Mouse (Mus musculus) right cerebral cortex, postnatal 25 days (tissue): ENCODE measurements around the gene Gm973.

Experiments
- DNase-seq: peaks from one replicate; pipeline ENCODE4 v3.0.0; 2022

Gm973 gene

DNA sequence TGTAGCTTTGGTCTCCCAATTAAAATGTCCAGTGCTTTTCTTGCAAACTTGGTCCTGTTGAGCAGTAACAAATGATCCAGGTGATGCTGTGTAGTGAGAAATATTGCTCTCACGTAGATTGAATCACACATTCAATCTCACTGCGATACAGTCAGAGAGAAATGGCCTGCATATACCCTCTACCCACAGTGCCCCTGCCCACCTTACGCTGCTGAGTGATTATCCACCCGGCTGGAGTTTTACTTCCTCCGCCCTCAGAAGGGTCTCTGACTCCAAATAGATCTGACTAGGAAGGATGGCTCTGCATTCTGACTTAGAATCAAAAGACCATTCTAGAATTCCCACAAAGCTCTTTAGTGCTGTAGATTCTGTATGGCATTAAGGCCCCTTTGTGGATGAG is 32.4 kb downstream of the Gm973 start:
- no peak for DNase-seq

DNA sequence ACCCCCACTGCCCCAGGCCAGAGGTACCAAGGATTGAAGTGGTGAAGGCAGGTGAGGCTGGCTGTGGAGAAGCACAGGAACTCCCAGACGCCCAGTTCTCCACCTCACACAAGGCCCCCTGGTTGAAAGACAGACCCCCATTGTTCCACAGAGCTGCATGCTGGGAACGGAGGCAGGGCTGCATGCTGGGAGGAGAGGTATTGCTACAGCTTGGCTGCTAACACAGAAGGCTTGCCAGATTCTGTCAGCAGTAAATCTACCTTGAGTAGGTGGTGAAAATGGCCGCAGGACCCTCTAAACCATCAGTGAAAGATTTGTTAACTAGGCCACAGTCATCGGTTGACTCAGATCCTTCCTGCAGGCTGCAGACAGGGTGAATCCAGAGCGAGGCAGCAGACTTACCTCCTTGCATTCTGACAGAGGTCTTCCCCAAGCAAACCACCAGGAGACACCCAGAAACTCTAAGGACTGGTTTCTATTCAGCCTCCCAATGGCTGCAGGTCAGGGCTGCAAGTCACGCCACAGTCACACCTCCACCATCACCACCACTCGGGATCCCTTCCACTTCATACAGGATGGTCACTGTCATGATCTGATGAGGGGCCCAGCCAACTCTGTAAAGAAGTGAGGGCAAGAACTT is 33.1 kb downstream of the Gm973 start:
- no peak for DNase-seq

DNA sequence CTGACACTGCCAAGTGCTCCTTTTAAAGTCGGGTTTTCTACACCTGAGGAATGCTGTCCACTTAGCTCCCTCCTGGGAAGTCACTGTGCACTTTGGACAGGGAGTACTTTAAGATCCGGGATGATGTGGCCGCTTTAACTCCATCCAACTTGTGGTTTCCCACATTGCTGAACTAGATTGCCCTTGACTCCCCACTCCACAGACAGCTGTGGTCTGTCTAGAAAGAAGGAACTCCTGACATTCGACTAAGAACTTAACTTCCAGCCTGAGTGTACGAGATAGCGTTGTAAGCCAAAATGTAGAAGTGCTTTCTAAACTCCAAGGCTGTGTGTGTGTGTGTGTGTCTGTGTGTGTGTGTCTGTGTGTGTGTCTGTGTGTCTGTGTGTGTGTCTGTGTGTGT is 34.2 kb downstream of the Gm973 start:
- DNase-seq, result no peak

DNA sequence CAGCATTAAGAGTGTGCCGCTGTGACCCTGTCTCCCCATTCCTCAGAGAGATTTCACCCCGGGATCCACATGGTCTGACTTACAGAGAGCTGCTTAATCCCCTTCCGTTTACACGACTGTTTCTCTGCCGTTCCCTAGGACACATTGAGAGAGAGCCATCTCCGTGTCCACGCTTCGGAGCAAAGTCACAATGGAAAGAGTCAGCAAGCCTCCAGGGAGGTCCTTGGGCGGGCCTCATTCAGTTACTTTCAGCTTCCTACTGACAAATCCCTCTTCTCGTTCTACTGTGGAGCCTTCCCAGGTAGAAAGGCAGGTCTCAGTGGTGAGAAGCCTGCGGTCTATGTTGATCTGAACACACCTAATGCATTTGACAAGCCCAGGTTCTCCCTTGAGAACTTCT is 34.9 kb downstream of the Gm973 start:
- DNase-seq, result no peak

DNA sequence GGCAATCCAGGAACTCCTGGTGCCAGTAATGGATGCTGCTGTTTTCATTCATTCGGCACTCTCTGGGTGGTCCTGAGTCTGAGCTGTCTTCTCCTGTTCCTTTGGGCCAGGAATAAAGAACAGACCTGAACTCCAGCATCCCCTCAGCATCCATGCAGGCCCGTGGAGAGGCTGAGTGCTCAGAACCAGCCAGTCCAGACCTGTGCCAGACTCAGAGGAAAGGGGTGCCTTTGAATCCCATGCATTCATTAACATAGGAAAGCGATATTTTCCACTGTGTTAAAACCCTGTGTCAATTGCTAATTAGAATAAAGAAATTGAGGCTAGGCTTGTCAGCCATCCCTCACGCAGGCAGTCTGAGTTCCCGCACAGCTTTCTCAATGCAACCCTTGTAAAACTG is 37.6 kb downstream of the Gm973 start:
- no peak for DNase-seq

- DNase-seq, result no peak
These were observed 47.5 kb downstream of the Gm973 start for GRCm38 (mm10) chr1:59563581-59563980.

DNA sequence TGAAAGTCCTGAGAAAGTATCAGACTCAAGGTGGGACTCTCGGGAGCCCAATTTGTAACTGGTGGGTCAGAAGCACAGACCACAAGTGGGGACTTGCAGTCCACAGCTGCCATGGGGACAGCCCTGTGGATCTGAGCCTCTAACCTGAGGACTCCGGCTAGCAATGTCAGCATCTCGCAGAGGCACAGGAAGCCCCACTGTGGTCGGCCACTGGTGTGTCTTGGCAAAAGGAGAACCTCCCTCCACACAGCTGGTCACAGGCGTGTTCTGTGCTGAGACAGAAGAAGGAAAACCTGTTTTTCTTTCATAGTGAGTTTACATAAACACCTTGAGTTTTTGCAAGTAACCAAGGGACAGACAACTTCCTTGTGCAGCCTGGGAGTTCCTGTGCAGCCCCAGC is 49.7 kb downstream of the Gm973 start:
- DNase-seq, result no peak

GRCm38 (mm10) chr1:59566281-59566680 is 50.2 kb downstream of the Gm973 start:
- DNase-seq, result no peak

- DNase-seq, result peak; percentile 36
These were observed 50.9 kb downstream of the Gm973 start for GRCm38 (mm10) chr1:59566926-59567325.

GRCm38 (mm10) chr1:59567521-59567920 is 51.5 kb downstream of the Gm973 start:
- no peak for DNase-seq

DNA sequence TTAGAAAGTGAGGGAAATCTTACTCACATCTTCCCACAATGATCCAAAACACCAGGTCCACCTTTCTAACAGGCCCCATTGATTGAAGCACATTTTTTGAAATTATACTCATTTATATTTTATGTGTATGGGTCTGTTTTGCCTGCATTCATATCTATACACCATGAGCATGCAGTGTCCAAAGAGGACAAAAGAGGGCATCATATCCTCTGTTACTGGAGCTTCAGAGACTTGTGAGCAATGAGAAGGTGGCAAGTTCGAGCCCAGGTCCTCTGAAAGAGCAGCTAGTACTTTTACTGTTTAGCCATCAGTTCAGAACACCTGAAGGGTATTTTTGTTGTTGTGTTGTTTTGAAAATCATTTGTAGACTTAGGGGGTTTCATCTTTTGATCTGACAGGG is 52.2 kb downstream of the Gm973 start:
- no peak for DNase-seq

DNA sequence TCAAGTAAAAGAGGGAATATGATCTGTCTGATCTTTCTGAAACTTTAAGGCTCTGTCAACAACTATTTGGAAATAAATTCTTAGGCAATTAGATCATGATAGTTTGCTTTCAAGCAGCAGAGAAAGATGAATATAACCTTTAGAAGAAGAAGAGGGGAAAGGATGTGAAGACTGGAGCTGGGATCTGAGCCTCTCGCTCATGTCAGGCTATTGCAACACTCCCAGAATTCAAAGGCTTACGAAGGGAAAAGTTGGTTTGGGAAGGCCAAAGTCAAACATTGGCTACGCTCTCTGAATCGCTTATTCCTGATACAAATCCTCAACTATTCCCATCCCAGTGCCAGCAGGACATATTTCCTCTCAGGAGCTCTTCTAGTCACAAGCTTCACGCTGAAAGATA is 53.2 kb downstream of the Gm973 start:
- DNase-seq, result no peak

GRCm38 (mm10) chr1:59570767-59571166 is 54.7 kb downstream of the Gm973 start:
- DNase-seq, result no peak

DNA sequence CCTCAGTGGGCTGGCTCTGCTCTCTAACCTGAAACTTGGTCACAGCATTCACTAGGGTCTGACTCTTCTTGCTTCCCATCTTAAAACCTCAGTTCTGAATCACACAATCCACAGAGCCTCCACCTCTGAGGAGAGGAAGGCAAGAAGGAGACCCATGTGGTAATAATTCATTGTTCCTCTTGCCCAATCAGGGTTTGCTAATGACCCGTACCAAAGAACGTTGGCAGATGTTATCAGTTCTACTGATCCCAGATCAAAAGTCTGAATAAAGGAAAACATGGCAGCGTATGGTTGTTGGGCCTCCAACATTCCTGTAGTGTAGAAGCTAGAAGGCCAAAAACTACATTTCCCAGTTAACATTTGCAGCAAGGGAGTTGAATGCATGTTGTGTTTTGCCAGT is 55.4 kb downstream of the Gm973 start:
- no peak for DNase-seq

DNA sequence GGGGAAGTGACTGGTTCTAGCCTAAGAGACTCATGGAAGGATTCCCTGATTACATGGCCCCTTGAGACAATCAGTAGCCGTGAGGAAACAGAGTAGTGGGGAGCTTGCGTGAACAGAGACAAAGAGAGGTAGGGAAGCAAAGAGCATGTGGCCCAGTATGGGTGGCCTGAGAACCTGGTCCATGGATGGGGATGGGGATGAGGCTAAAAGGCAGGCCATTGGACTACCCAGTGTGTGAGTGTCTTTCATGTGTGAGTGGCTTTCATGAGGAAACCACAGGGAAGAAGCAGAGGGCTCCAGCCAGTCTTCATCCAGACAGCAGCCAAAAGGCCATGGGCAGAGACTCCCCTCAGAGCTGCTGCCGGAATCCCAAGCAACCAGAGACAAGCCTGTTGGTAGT is 57.8 kb downstream of the Gm973 start:
- DNase-seq, result no peak

DNA sequence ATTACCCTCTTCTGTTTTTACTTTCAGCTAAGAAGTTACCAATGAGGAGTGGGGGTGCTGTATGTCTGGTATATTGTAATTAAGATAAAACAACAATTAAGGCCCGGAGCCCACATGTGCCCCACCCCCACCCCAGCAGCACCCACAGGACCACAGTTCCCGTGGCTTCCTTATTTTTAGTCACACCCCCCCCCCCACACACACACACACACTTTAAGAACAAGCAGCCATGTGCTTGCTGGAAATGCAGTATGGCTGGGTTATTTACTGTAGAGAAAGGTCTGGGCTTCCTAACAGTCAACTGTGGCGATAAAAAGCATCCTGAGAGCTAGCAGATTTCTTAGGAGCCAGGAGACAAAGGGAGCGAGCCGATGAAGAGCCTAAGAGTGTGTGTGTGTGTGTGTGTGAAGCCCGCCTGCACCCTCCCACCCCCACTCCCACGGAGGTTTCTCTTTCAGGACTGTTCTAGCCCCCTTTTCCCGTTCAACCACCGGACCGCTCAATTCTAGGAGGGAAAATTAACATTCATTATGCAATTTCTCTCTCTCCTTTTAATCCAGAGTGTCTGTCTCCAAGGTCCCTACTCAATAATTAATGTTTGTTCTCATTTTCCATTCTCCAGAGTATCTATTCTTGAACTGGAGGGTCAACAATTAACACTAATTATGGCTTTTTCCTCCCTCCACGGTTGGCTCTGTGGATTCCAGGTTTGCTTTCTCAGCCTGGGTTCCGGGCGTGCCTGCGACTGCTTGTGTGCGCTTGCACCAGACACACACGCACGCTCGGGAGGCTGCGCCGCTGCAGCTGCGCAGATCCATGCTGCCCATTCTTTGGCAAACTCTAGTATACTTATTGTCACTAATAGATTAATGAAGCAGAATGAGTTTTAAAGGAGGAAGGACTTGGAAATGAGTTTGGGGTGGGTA is 58.5 kb downstream of the Gm973 start:
- DNase-seq, result peak; percentile 36

GRCm38 (mm10) chr1:59578770-59579169 is 62.7 kb downstream of the Gm973 start:
- no peak for DNase-seq

GRCm38 (mm10) chr1:59579327-59579726 is 63.3 kb downstream of the Gm973 start:
- no peak for DNase-seq

DNA sequence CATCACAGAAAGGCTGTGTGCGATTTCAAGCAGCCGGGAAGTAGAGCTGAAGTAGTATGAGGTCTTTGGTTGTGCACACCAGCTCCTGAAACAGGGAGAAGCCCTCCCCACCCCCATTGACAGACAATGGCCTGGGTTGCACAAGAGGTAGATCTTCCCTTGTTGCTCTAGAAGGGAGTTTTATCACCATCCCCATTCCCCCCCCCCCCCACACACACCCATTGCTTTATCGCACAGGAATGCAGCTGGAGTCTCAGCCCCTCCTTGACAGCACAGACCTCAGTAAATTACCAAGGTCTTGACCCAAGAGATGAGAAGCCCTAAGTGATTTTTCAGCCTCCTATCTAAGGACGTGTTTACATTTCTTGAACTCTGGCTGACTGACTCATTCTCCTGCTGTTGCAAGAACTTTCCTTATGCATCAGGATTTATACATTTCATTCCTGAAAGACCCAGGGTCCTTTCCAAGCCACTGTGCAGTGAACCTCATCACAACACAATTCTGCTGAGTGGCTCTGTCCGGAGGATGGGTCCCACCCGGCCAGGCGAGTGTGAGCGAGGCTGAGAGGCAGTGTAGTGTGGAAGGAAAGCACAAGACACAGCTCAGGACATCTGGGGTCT is 64.2 kb downstream of the Gm973 start:
- DNase-seq, result no peak

DNA sequence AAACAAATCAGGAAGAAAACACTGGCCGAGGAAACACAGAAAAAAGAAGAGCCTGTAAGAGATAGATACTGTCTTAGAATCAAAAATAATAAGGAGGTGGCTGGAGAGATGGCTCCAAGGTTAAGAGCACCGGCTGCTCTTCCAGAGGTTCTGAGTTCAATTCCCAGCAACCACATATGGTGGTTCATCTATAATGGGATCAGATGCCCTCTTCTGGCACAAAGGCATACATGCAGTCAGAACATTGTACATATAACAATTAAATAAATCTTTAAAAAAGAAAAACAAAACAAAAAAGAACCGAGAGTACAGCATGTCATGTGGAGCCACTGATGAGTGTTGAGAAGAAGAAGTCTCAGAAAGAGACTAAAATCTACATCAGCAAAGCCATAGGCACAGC is 64.8 kb downstream of the Gm973 start:
- no peak for DNase-seq

DNA sequence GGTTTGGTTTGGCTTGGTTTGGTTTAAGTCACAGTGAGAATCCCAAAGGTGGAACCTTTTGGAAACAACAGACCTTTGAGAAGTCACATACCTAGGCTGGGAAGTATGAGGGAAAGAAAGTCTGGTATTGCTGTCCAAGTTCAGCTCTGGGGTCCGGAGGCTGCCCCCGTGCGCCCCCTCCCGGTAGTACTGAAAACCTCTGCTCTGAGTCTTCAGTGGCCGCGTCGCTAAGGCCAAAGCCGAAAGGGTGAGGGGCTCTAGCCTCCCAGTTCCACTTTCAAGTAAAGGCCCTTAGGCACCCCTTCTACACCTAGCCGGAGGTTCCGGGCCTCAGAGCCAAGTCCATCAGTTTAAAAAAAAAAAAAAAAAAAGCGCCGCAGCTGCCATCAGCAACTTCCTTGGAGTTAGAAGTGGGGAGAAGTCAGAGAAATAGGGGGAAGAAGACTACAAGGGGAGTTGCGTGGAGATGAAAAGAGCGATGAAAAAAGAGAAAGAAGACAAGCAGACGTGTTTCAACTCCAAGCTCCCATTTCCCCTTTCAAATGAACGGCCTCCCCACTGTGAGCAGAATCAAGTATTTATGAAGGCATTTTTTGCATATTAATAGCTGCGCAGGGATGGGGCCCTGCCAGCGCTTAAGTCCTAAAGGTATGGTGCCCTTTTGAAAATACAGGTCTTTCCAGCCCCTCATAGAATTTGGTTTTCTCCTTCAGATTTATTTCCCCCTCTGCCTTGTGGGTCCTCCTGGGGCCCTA is 68.8 kb downstream of the Gm973 start:
- peak; percentile 44 for DNase-seq

DNA sequence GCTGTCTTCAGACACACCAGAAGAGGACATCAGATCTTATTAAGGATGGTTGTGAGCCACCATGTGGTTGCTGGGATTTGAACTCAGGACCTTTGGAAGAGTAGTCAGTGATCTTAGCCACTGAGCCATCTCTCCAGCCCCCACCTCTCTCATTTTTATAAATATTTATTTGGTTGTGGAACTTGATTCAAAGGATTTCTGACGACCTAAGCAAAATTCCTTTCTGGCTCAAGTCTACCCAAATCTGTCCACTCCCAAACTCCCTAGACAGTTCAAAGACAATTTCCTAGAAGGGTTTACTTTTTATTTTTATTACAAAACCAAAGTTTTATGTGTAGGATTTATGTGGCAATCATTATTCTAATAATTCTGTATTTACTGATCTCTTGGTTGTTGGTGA is 73.2 kb downstream of the Gm973 start:
- DNase-seq, result no peak

- peak; percentile 47 for DNase-seq
These were observed 76.3 kb downstream of the Gm973 start for GRCm38 (mm10) chr1:59592359-59592758.
